Mouse (Mus musculus) heart, embryonic 11.5 days (tissue): Measurements from ENCODE around the gene Atp2a1. TPM values are rescaled to one million over a fixed set of nuclear protein-coding genes. Genes with fewer than 3 reads are reported as not detected.
"Not testable (repeated sequence)": the region's sequence is repeated elsewhere in the genome, so short reads cannot be mapped to it uniquely, and the experiment has no call there.

ENCODE experiments used
- ATAC-seq: fragments of 200-750 bp; cut with Nextera tagmentation; replicated peaks from 2 replicates; pipeline ENCODE4 v1.8.0; 2017; ENCODE audit warnings: moderate library complexity; ENCODE audit not compliant: insufficient number of reproducible peaks, low FRiP score, low TSS enrichment
- H3K27ac ChIP-seq: fragments of 300-500 bp; sonication (generic); 2 replicates; pipeline ENCODE4 v1.5.1; 2014; ENCODE audit warnings: mild to moderate bottlenecking, low read depth, low read length
- H3K27me3 ChIP-seq: fragments of 300-500 bp; sonication (generic); 2 replicates; pipeline ENCODE4 v1.6.1; 2014; ENCODE audit warnings: mild to moderate bottlenecking, low read length, mixed read lengths; ENCODE audit not compliant: control insufficient read depth, insufficient read depth
- H3K36me3 ChIP-seq: fragments of 300-500 bp; sonication (generic); 2 replicates; pipeline ENCODE4 v1.6.1; 2014; ENCODE audit warnings: mild to moderate bottlenecking, low read length, moderate library complexity, mixed read lengths; ENCODE audit not compliant: control insufficient read depth, insufficient read depth
- H3K4me1 ChIP-seq: fragments of 300-500 bp; sonication (generic); 2 replicates; pipeline ENCODE4 v1.6.1; 2014; ENCODE audit warnings: low read length; ENCODE audit not compliant: control insufficient read depth, insufficient read depth
- H3K4me2 ChIP-seq: fragments of 300-500 bp; sonication (generic); 2 replicates; pipeline ENCODE4 v1.6.1; 2014; ENCODE audit warnings: mild to moderate bottlenecking, moderate library complexity
- H3K4me3 ChIP-seq: fragments of 300-500 bp; sonication (generic); 2 replicates; pipeline ENCODE4 v1.5.1; 2014; ENCODE audit warnings: low read depth, low read length
- H3K9ac ChIP-seq: fragments of 300-500 bp; sonication (generic); 2 replicates; pipeline ENCODE4 v1.6.1; 2014; ENCODE audit warnings: mild to moderate bottlenecking, low read depth, low read length, moderate library complexity
- H3K9me3 ChIP-seq: fragments of 300-500 bp; sonication (generic); replicated peaks from 2 replicates; pipeline ENCODE4 v1.6.1; 2016; ENCODE audit warnings: low read length; ENCODE audit not compliant: control insufficient read depth
- WGBS: fragments of 180-500 bp; shearing (Covaris S2); extraction: QIAGEN DNeasy Blood & Tissue Kit; methylation state at CpG from one replicate; pipeline ENCODE4 v1.1.7; 2014; ENCODE audit not compliant: insufficient replicate concordance; 5-methylcytosine and 5-hydroxymethylcytosine counted together
- polyA plus RNA-seq: library from polyadenylated mRNA; unstranded; fragments of >200 nt; fragmentation: Nextera tagmentation; extraction: Ambion mirVana; gene quantifications from 2 replicates; pipeline ENCODE4 v1.2.1, GENCODE M21; 2014

Gene Atp2a1
- polyA plus RNA-seq, 1 experiment from 2014 or later, result 5.0 TPM

- no peaks in the 10 kb centered on the region; the same call in 1 of the 2 replicates for H3K27me3 ChIP-seq
- H3K4me2 ChIP-seq, result no peak overlapping the region
- H3K36me3 ChIP-seq, result no peaks in the 10 kb centered on the region
- H3K9me3 ChIP-seq, result no peaks in the 10 kb centered on the region
- H3K4me1 ChIP-seq, result no peaks in the 10 kb centered on the region
- H3K4me3 ChIP-seq, result no peak overlapping the region
- no peak overlapping the region for H3K27ac ChIP-seq
- H3K9ac ChIP-seq, result no peak overlapping the region
- ATAC-seq, result no peak
- 76% methylated on average over 2 of the region's 2 CpGs for WGBS
Measured at GRCm38 (mm10) chr7:126408686-126409085, 54.2 kb downstream of the Atp2a1 start.

- not testable (repeated sequence) for H3K4me1 ChIP-seq, H3K4me3 ChIP-seq, ATAC-seq, H3K9ac ChIP-seq, H3K9me3 ChIP-seq, H3K27ac ChIP-seq, H3K4me2 ChIP-seq, H3K36me3 ChIP-seq, H3K27me3 ChIP-seq
- 71% methylated on average over 8 of the region's 8 CpGs for WGBS
Measured at GRCm38 (mm10) chr7:126402518-126402917, 60.4 kb downstream of the Atp2a1 start.

GRCm38 (mm10) chr7:126399548-126399947, 63.4 kb downstream of the Atp2a1 start:
- WGBS, result 12% methylated on average over 5 of the region's 5 CpGs

GRCm38 (mm10) chr7:126397822-126398221, 65.1 kb downstream of the Atp2a1 start:
- WGBS, result 78% methylated on average over 4 of the region's 4 CpGs
- Histone ChIP-seq H3K4me1 (0 out of 2 replicates have a peak, but pooled peaks cover 3% of the 10 kb centered on the region), H3K4me2 (no peak overlapping the region), H3K36me3 (no peaks in the 10 kb centered on the region), H3K27ac (no peak overlapping the region), H3K9me3 (no peaks in the 10 kb centered on the region), H3K4me3 (no peak overlapping the region), H3K27me3 (no peaks in the 10 kb centered on the region), H3K9ac (no peak overlapping the region)
- ATAC-seq, result no peak

More at GRCm38 (mm10) chr7:126399548-126399947, 63.4 kb downstream of the Atp2a1 start:
- Histone ChIP-seq H3K4me1 (0 out of 2 replicates have a peak, but pooled peaks cover 3% of the 10 kb centered on the region), H3K27me3 (no peaks in the 10 kb centered on the region), H3K9me3 (no peaks in the 10 kb centered on the region), H3K9ac (no peak overlapping the region), H3K4me3 (no peak overlapping the region), H3K36me3 (no peaks in the 10 kb centered on the region), H3K4me2 (no peak overlapping the region), H3K27ac (no peak overlapping the region)
- ATAC-seq, result no peak

- Histone ChIP-seq H3K4me3 (peak overlapping the region; percentile 11; the same call in 1 of the 2 replicates), H3K9ac (no peak overlapping the region), H3K9me3 (no peaks in the 10 kb centered on the region), H3K36me3 (no peaks in the 10 kb centered on the region), H3K4me1 (0 out of 2 replicates have a peak, but pooled peaks cover 3% of the 10 kb centered on the region), H3K27ac (no peak overlapping the region), H3K27me3 (no peaks in the 10 kb centered on the region), H3K4me2 (peak overlapping the region; percentile 51)
- no peak for ATAC-seq
- 36% methylated on average over 6 of the region's 6 CpGs for WGBS
Measured at GRCm38 (mm10) chr7:126397221-126397620, 65.7 kb downstream of the Atp2a1 start.

GRCm38 (mm10) chr7:126396298-126397119, 66.4 kb downstream of the Atp2a1 start, which contains the start of gene Nfatc2ip:
Nfatc2ip (minus strand) TSS chr7:126396737.
- Histone ChIP-seq H3K27ac (no peak within 1 kb of the TSS), H3K36me3 (no peaks in the 10 kb centered on the region), H3K27me3 (no peaks in the 10 kb centered on the region), H3K4me1 (0 out of 2 replicates have a peak, but pooled peaks cover 3% of the 10 kb centered on the region), H3K4me3 (peak within 1 kb of the TSS; percentile 74), H3K4me2 (peak within 1 kb of the TSS; percentile 77), H3K9me3 (no peaks in the 10 kb centered on the region), H3K9ac (peak within 1 kb of the TSS; percentile 75)
- WGBS, result under 1% methylated on average over 59 of the region's 59 CpGs
- ATAC-seq, result peak; percentile 99

Other genes with a start within 250 kb of the Atp2a1 start
- gene Sbk1, start 190.5 kb downstream of the Atp2a1 start, polyA plus RNA-seq, result 16.7 and 17.6 TPM in 2 replicates
- 5.1 and 6.1 TPM in 2 replicates for gene Lat, start 93.5 kb downstream of the Atp2a1 start, polyA plus RNA-seq
- 31.5 and 40.1 TPM in 2 replicates for gene Spns1, start 85.7 kb downstream of the Atp2a1 start, polyA plus RNA-seq
- 1.6 and 1.8 TPM in 2 replicates for gene Nfatc2ip, start 66.4 kb downstream of the Atp2a1 start, polyA plus RNA-seq
- not detected in 2 replicates for gene Cd19, start 48.2 kb downstream of the Atp2a1 start, polyA plus RNA-seq
- gene Rabep2, start 34.3 kb downstream of the Atp2a1 start, polyA plus RNA-seq, result 18.1 and 23.0 TPM in 2 replicates
- gene Sh2b1, start 12.3 kb upstream of the Atp2a1 start, polyA plus RNA-seq, result 33.7 and 36.0 TPM in 2 replicates
- gene Tufm, start 24.3 kb upstream of the Atp2a1 start, polyA plus RNA-seq, result 167 and 187 TPM in 2 replicates
- 38.2 and 39.9 TPM in 2 replicates for gene Atxn2l, start 40.3 kb upstream of the Atp2a1 start, polyA plus RNA-seq
- 129 and 133 TPM in 2 replicates for gene Eif3c, start 103.3 kb upstream of the Atp2a1 start, polyA plus RNA-seq
- gene Apobr, start 121.8 kb upstream of the Atp2a1 start, polyA plus RNA-seq, result 0.13 and 0.31 TPM in 2 replicates
- gene Cln3, start 122.7 kb upstream of the Atp2a1 start, polyA plus RNA-seq, result 16.3 and 19.7 TPM in 2 replicates
- not detected in 2 replicates for gene Il27, start 131.8 kb upstream of the Atp2a1 start, polyA plus RNA-seq
- 1.2 and 2.8 TPM in 2 replicates for gene Nupr1, start 167.8 kb upstream of the Atp2a1 start, polyA plus RNA-seq
- gene Sgf29, start 186.2 kb upstream of the Atp2a1 start, polyA plus RNA-seq, result 24.7 and 28.9 TPM in 2 replicates
- gene Sult1a1, start 213.3 kb upstream of the Atp2a1 start, polyA plus RNA-seq, result 2.4 and 2.5 TPM in 2 replicates
- gene Bola2, start 232.3 kb upstream of the Atp2a1 start, polyA plus RNA-seq, result 120 and 126 TPM in 2 replicates
- gene Slx1b, start 232.7 kb upstream of the Atp2a1 start, polyA plus RNA-seq, result 6.1 and 6.7 TPM in 2 replicates
- gene Coro1a, start 244.7 kb upstream of the Atp2a1 start, polyA plus RNA-seq, result 13.1 and 13.8 TPM in 2 replicates